Mouse (Mus musculus) kidney, adult 2 months (tissue): ENCODE data around the gene Gjb3.

Source experiments
- CTCF ChIP-seq: fragments of 200-500 bp; conservative IDR thresholded peaks from 2 replicates; pipeline ENCODE4 v1.5.1; 2011; ENCODE audit warnings: low read depth, mild to moderate bottlenecking, control low read depth, low read length, moderate library complexity, mixed read lengths; ENCODE audit not compliant: insufficient read depth, insufficient read length
- POLR2A ChIP-seq: fragments of 200-500 bp; IDR thresholded peaks from one replicate; pipeline ENCODE4 v1.6.1; 2011; ENCODE audit warnings: low read depth, low read length, control low read depth

DNA sequence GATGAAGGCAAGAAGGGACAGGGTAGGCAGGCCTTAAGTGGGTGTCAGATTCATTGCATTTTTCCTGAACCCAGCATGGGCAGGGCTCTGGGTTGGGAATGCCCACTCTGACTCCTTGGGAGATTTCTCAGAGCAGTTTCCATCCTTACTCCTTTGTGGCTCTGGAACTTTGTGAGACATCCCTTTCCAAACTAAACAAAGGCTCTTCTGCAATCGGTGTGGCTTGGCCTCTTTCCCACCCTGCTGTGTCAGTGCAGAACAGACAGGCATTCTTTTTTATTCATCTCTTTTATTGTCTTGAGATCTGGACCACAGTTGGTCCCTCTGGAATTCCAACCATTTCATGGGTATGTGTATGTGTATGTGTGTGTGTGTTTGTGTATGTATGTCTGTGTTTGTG lies 21.9 kb upstream of the Gjb3 start:
- no peak for TF ChIP-seq CTCF
- TF ChIP-seq POLR2A: no peak
